Mouse (Mus musculus) adipocyte (in vitro differentiated cells): ENCODE results near the gene Strip2.

Experiments used
- DNase-seq: peaks from one replicate; pipeline ENCODE4 v3.0.0-alpha.2; 2016; ENCODE audit warnings: low spot score

Strip2 gene

GRCm38 (mm10) chr6:30009204-30009603 is 92.4 kb downstream of the Strip2 start:
- no peak for DNase-seq
